Comparison of ENCODE assay signal across 21 mouse cellular contexts in the genomic region with DNA sequence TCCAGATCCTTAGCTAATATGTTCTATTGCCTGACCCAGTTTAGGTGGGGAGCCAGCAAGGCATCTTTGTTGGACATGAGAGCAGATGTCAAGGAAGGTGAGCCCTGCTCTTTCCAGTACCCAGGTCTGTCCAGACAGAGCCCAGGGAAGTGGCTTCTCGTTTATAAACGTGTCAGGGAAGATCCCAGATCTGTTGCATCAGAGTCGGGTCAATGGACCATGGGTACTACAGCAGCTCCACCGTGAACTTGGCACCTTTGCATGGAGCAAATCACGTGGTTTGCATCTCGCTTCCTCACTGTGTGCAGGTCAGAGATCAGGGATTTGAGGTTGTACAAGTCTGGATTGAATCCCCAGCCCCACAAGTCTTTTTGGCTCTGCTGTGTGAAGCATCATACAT. TPM values are rescaled to one million over a fixed set of nuclear protein-coding genes. Genes with fewer than 3 reads are reported as not detected.
DNase-seq lines count a peak whose midpoint lies in the region; ATAC-seq and TF ChIP-seq lines count a peak whose summit lies in the region.
"Had no signal": no experiment of that assay in that cellular context is flagged by ENCODE, and none has a peak within 500 bp of the region (broad histone marks: within the 10 kb centered on the region; RNA-seq: fewer than 3 reads in every experiment).

No protein-coding gene starts in this region.

- no peak for ATAC-seq in kidney, embryonic 16.5 days (ENCODE audit: low FRiP score, low TSS enrichment)
- ATAC-seq in liver, postnatal 0 days = peak; percentile 44; the same call in 1 of the 2 replicates
- ATAC-seq in liver, embryonic 11.5 days (replicated peaks; ENCODE audit: low FRiP score) = no peak
- ATAC-seq: forebrain, embryonic 14.5 days had no signal

- TF ChIP-seq EP300 in liver, postnatal 0 days (IDR thresholded peaks at IDR 0.05; ENCODE audit: low read depth) = no peak

- WGBS in kidney, adult 2 months = 47% methylated on average over 6 of the region's 6 CpGs
- 72% methylated on average over 6 of the region's 6 CpGs for WGBS in kidney, embryonic 16.5 days
- WGBS in liver, postnatal 0 days (ENCODE audit: insufficient replicate concordance) = 63% methylated on average over 6 of the region's 6 CpGs
- 80% methylated on average over 6 of the region's 6 CpGs for WGBS in liver, embryonic 11.5 days

- H3K9me3 ChIP-seq in kidney, embryonic 16.5 days (ENCODE audit: low read length) = no peaks in the 10 kb centered on the region
- no peaks in the 10 kb centered on the region for H3K9me3 ChIP-seq in liver, postnatal 0 days (ENCODE audit: low read length)
- no peaks in the 10 kb centered on the region for H3K9me3 ChIP-seq in liver, embryonic 11.5 days (ENCODE audit: control insufficient read depth, low read length)
- H3K9me3 ChIP-seq: embryonic facial prominence, embryonic 15.5 days; forebrain, embryonic 10.5 days; heart, embryonic 15.5 days; hindbrain, embryonic 13.5 days had no signal

- no peaks in the 10 kb centered on the region for H3K27me3 ChIP-seq in kidney, adult 2 months (replicated peaks; ENCODE audit: control insufficient read depth, insufficient read depth, low read length)
- no peaks in the 10 kb centered on the region for H3K27me3 ChIP-seq in kidney, embryonic 16.5 days (ENCODE audit: insufficient read depth, low read length)
- no peaks in the 10 kb centered on the region for H3K27me3 ChIP-seq in liver, postnatal 0 days (ENCODE audit: insufficient read depth, low read length)
- H3K27me3 ChIP-seq in liver, embryonic 11.5 days (replicated peaks; ENCODE audit: control insufficient read depth, insufficient read depth, low read length) = no peaks in the 10 kb centered on the region
- H3K27me3 ChIP-seq: embryonic facial prominence, embryonic 15.5 days; heart, embryonic 15.5 days; hindbrain, embryonic 13.5 days had no signal

- no peak for TF ChIP-seq POLR2A in kidney, adult 2 months (IDR thresholded peaks at IDR 0.05; ENCODE audit: low read depth, low read length)

- H3K36me3 ChIP-seq in kidney, adult 2 months (ENCODE audit: control insufficient read depth, insufficient read depth, low read length) = no peaks in the 10 kb centered on the region
- H3K36me3 ChIP-seq in kidney, embryonic 16.5 days (ENCODE audit: insufficient read depth, low read length) = no peaks in the 10 kb centered on the region
- H3K36me3 ChIP-seq in liver, postnatal 0 days (replicated peaks; ENCODE audit: insufficient read depth, low read length) = no peaks in the 10 kb centered on the region
- H3K36me3 ChIP-seq in liver, embryonic 11.5 days (ENCODE audit: control insufficient read depth, insufficient read depth, low read length) = no peaks in the 10 kb centered on the region
- H3K36me3 ChIP-seq: embryonic facial prominence, embryonic 15.5 days; forebrain, embryonic 10.5 days; heart, embryonic 15.5 days; hindbrain, embryonic 13.5 days had no signal

- no peak overlapping the region for H3K4me2 ChIP-seq in kidney, embryonic 16.5 days (replicated peaks; ENCODE audit: low read depth, low read length)
- H3K4me2 ChIP-seq in liver, postnatal 0 days (ENCODE audit: low read depth, low read length) = no peak overlapping the region
- no peak overlapping the region for H3K4me2 ChIP-seq in liver, embryonic 11.5 days
- H3K4me2 ChIP-seq: embryonic facial prominence, embryonic 15.5 days; heart, embryonic 11.5 days; heart, embryonic 15.5 days; hindbrain, embryonic 13.5 days had no signal

- H3K4me1 ChIP-seq in kidney, adult 2 months (ENCODE audit: control insufficient read depth, insufficient read depth, low read length) = peaks cover 2% of the 10 kb centered on the region; the same call in 1 of the 2 replicates
- H3K4me1 ChIP-seq in kidney, embryonic 16.5 days (ENCODE audit: insufficient read depth, low read length) = no peaks in the 10 kb centered on the region
- H3K4me1 ChIP-seq in liver, postnatal 0 days (ENCODE audit: insufficient read depth) = no peaks in the 10 kb centered on the region
- no peaks in the 10 kb centered on the region for H3K4me1 ChIP-seq in liver, embryonic 11.5 days (replicated peaks; ENCODE audit: control insufficient read depth, insufficient read depth, low read length)
- H3K4me1 ChIP-seq: embryonic facial prominence, embryonic 15.5 days; forebrain, embryonic 10.5 days; heart, embryonic 15.5 days; hindbrain, embryonic 13.5 days had no signal

- peak; percentile 88 for DNase-seq in kidney, adult 2 months
- no peak for DNase-seq in liver, postnatal 0 days
- no peak for DNase-seq in liver, embryonic 11.5 days (ENCODE audit: low spot score)
- DNase-seq in kidney, postnatal 25 days = peak; percentile 64 to 85
- no peak for DNase-seq in gastrocnemius, postnatal 10 days
- DNase-seq: adrenal gland, adult 8-10 months; adrenal gland, postnatal 36 days; cerebellum, postnatal 14 days; embryo, embryonic 11 days; gastrocnemius, adult 2 months; gastrocnemius, postnatal 36 days; heart, adult 18-20 months; heart, postnatal 14 days had no signal

- H3K4me3 ChIP-seq in kidney, adult 2 months (ENCODE audit: insufficient read depth, low read depth, low read length) = no peak overlapping the region
- no peak overlapping the region for H3K4me3 ChIP-seq in kidney, embryonic 16.5 days (ENCODE audit: low read length)
- H3K4me3 ChIP-seq in liver, postnatal 0 days (ENCODE audit: low read depth, low read length) = no peak overlapping the region
- no peak overlapping the region for H3K4me3 ChIP-seq in liver, embryonic 11.5 days (ENCODE audit: low read depth, low read length)
- H3K4me3 ChIP-seq: embryonic facial prominence, embryonic 15.5 days; erythroblast, embryonic 14.5 days; forebrain, embryonic 10.5 days; gastrocnemius, adult 2 months; heart, embryonic 15.5 days; hindbrain, embryonic 13.5 days had no signal

- H3K27ac ChIP-seq in kidney, adult 2 months (ENCODE audit: insufficient read depth, low read depth, low read length) = no peak overlapping the region
- H3K27ac ChIP-seq in kidney, embryonic 16.5 days (ENCODE audit: low read length) = no peak overlapping the region
- H3K27ac ChIP-seq in liver, postnatal 0 days (ENCODE audit: low read depth) = no peak overlapping the region
- H3K27ac ChIP-seq in liver, embryonic 11.5 days (ENCODE audit: low read depth, low read length) = no peak overlapping the region
- H3K27ac ChIP-seq: embryonic facial prominence, embryonic 15.5 days; forebrain, embryonic 10.5 days; gastrocnemius, adult 2 months; heart, embryonic 15.5 days; hindbrain, embryonic 13.5 days had no signal

- TF ChIP-seq CTCF in kidney, adult 2 months (conservative IDR thresholded peaks at IDR 0.05; ENCODE audit: insufficient read depth, insufficient read length, low read depth, low read length) = no peak
- no peak for TF ChIP-seq CTCF in liver, postnatal 0 days (IDR thresholded peaks at IDR 0.05; ENCODE audit: low read depth)

- H3K9ac ChIP-seq in kidney, embryonic 16.5 days (replicated peaks; ENCODE audit: low read length) = no peak overlapping the region
- no peak overlapping the region for H3K9ac ChIP-seq in liver, postnatal 0 days (replicated peaks)
- no peak overlapping the region for H3K9ac ChIP-seq in liver, embryonic 11.5 days (ENCODE audit: low read depth, low read length)
- H3K9ac ChIP-seq: embryonic facial prominence, embryonic 15.5 days; heart, embryonic 15.5 days; hindbrain, embryonic 13.5 days had no signal

RNA-seq across cellular contexts. Expression of gene Dgkg, which starts 58.3 kb away (rescaled TPM):
- 1.2 and 1.4 TPM in 2 replicates for polyA plus RNA-seq in kidney, adult 2 months (2012; rRNA removed)
- polyA plus RNA-seq in kidney, embryonic 16.5 days (2015; fragmentation: Nextera tagmentation; extraction: Ambion mirVana) = 0.51 and 0.81 TPM in 2 replicates
- polyA plus RNA-seq in liver, postnatal 0 days (2015; fragmentation: Nextera tagmentation; extraction: Ambion mirVana) = 0.93 and 1.1 TPM in 2 replicates
- polyA plus RNA-seq in liver, embryonic 11.5 days (2014; fragmentation: Nextera tagmentation; extraction: Ambion mirVana) = 0.86 and 1.2 TPM in 2 replicates
- under 1 TPM; 0.82 to 0.88 TPM for total RNA-seq in gastrocnemius, postnatal 10 days (2021)
- polyA plus RNA-seq: erythroblast, embryonic 14.5 days had no signal

Comparison
In these comparisons a context has a peak if more than half of its experiments do, and no peak if none do; other contexts are left out.
1. DNase-seq: peak in kidney, adult 2 months (single experiment) and kidney, postnatal 25 days (2 of 2); none in liver, postnatal 0 days (single experiment), liver, embryonic 11.5 days (single experiment) and gastrocnemius, postnatal 10 days (single experiment).